Mouse (Mus musculus) heart, embryonic 12.5 days (tissue): ENCODE results near the gene Pifo. TPM values are rescaled to one million over a fixed set of nuclear protein-coding genes. Genes with fewer than 3 reads are reported as not detected.
"Not testable (repeated sequence)": the region's sequence is repeated elsewhere in the genome, so short reads cannot be mapped to it uniquely, and the experiment has no call there.

ENCODE experiments used
- ATAC-seq: fragments of 200-750 bp; cut with Nextera tagmentation; 2 replicates; pipeline ENCODE4 v1.8.0; 2017; ENCODE audit warnings: moderate TSS enrichment, moderate library complexity; ENCODE audit not compliant: insufficient number of reproducible peaks, low FRiP score
- H3K27ac ChIP-seq: fragments of 300-500 bp; sonication (generic); 2 replicates; pipeline ENCODE4 v1.5.1; 2016; ENCODE audit warnings: mild to moderate bottlenecking, moderate library complexity; ENCODE audit not compliant: poor library complexity, severe bottlenecking
- H3K27me3 ChIP-seq: fragments of 300-500 bp; sonication (generic); replicated peaks from 2 replicates; pipeline ENCODE4 v1.6.1; 2016; ENCODE audit warnings: mild to moderate bottlenecking, moderate library complexity
- H3K36me3 ChIP-seq: fragments of 300-500 bp; sonication (generic); 2 replicates; pipeline ENCODE4 v1.6.1; 2016; ENCODE audit warnings: mild to moderate bottlenecking, moderate library complexity
- H3K4me1 ChIP-seq: fragments of 300-500 bp; sonication (generic); replicated peaks from 2 replicates; pipeline ENCODE4 v1.6.1; 2016; ENCODE audit warnings: mild to moderate bottlenecking
- H3K4me2 ChIP-seq: fragments of 300-500 bp; sonication (generic); 2 replicates; pipeline ENCODE4 v1.6.1; 2016; ENCODE audit warnings: mild to moderate bottlenecking, moderate library complexity
- H3K4me3 ChIP-seq: fragments of 300-500 bp; sonication (generic); 2 replicates; pipeline ENCODE4 v1.5.1; 2016; ENCODE audit warnings: mild to moderate bottlenecking
- H3K9ac ChIP-seq: fragments of 300-500 bp; sonication (generic); 2 replicates; pipeline ENCODE4 v1.6.1; 2016; ENCODE audit warnings: mild to moderate bottlenecking, moderate library complexity
- H3K9me3 ChIP-seq: fragments of 300-500 bp; sonication (generic); replicated peaks from 2 replicates; pipeline ENCODE4 v1.6.1; 2016; ENCODE audit warnings: mild to moderate bottlenecking, moderate library complexity
- WGBS: fragments of 180-500 bp; shearing (Covaris S2); methylation state at CpG from one replicate; pipeline ENCODE4 v1.1.7; 2016; 5-methylcytosine and 5-hydroxymethylcytosine counted together
- polyA plus RNA-seq: library from polyadenylated mRNA; unstranded; fragments of >200 nt; fragmentation: Nextera tagmentation; extraction: Ambion mirVana; gene quantifications from 2 replicates; pipeline ENCODE4 v1.2.1, GENCODE M21; 2016

Gene Pifo
- polyA plus RNA-seq, 1 experiment from 2014 or later, result not detected

- no peaks in the 10 kb centered on the region for H3K4me1 ChIP-seq
- no peak overlapping the region for H3K27ac ChIP-seq
- no peaks in the 10 kb centered on the region for H3K9me3 ChIP-seq
- no peak overlapping the region for H3K9ac ChIP-seq
- 21% methylated on average over 4 of the region's 4 CpGs for WGBS
- no peak overlapping the region for H3K4me3 ChIP-seq
- H3K4me2 ChIP-seq, result no peak overlapping the region
- no peaks in the 10 kb centered on the region for H3K27me3 ChIP-seq
- no peak for ATAC-seq
- H3K36me3 ChIP-seq, result no peaks in the 10 kb centered on the region
Observed at GRCm38 (mm10) chr3:105991653-105992283, 22.7 kb downstream of the Pifo start.

GRCm38 (mm10) chr3:105989611-105990010, 24.8 kb downstream of the Pifo start:
- H3K9me3 ChIP-seq, H3K4me3 ChIP-seq, H3K27me3 ChIP-seq, H3K27ac ChIP-seq, H3K4me1 ChIP-seq, H3K9ac ChIP-seq, H3K36me3 ChIP-seq, H3K4me2 ChIP-seq, ATAC-seq: not testable (repeated sequence)
- 61% methylated on average over 5 of the region's 5 CpGs for WGBS

- no peak overlapping the region for H3K27ac ChIP-seq
- H3K4me3 ChIP-seq, result no peak overlapping the region
- no peaks in the 10 kb centered on the region for H3K27me3 ChIP-seq
- no peak for ATAC-seq
- no peak overlapping the region for H3K9ac ChIP-seq
- 79% methylated on average over 2 of the region's 2 CpGs for WGBS
- H3K4me2 ChIP-seq, result no peak overlapping the region
- no peaks in the 10 kb centered on the region for H3K9me3 ChIP-seq
- H3K4me1 ChIP-seq, result no peaks in the 10 kb centered on the region
- peaks cover 9% of the 10 kb centered on the region for H3K36me3 ChIP-seq
Observed at GRCm38 (mm10) chr3:105974174-105974573, 40.3 kb downstream of the Pifo start.

GRCm38 (mm10) chr3:105973411-105973810, 41.0 kb downstream of the Pifo start, which contains the start of gene Ovgp1:
Gene Ovgp1, plus strand, starts transcription at chr3:105973711.
- Histone ChIP-seq H3K9ac (no peak within 1 kb of the TSS), H3K27me3 (no peaks in the 10 kb centered on the region), H3K4me2 (no peak within 1 kb of the TSS), H3K4me3 (no peak within 1 kb of the TSS), H3K36me3 (peaks cover 16% of the 10 kb centered on the region), H3K9me3 (no peaks in the 10 kb centered on the region), H3K27ac (no peak within 1 kb of the TSS), H3K4me1 (no peaks in the 10 kb centered on the region)
- ATAC-seq, result no peak
- WGBS, result 74% methylated on average over 3 of the region's 3 CpGs

GRCm38 (mm10) chr3:105971831-105972446, 42.5 kb downstream of the Pifo start:
- Histone ChIP-seq H3K4me2 (no peak overlapping the region), H3K9ac (no peak overlapping the region), H3K27ac (no peak overlapping the region), H3K4me1 (no peaks in the 10 kb centered on the region), H3K9me3 (no peaks in the 10 kb centered on the region), H3K36me3 (peaks cover 29% of the 10 kb centered on the region), H3K4me3 (no peak overlapping the region), H3K27me3 (no peaks in the 10 kb centered on the region)
- ATAC-seq, result no peak
- WGBS, result 80% methylated on average over 5 of the region's 5 CpGs

- H3K9me3 ChIP-seq, result no peaks in the 10 kb centered on the region
- no peak for ATAC-seq
- 94% methylated on average over 2 of the region's 2 CpGs for WGBS
- peak overlapping the region; percentile 85 for H3K4me2 ChIP-seq
- H3K4me3 ChIP-seq, result no peak overlapping the region
- no peak overlapping the region for H3K27ac ChIP-seq
- H3K4me1 ChIP-seq, result peaks cover 21% of the 10 kb centered on the region
- no peaks in the 10 kb centered on the region for H3K27me3 ChIP-seq
- H3K9ac ChIP-seq, result no peak overlapping the region
- H3K36me3 ChIP-seq, result peaks cover 52% of the 10 kb centered on the region
Observed at GRCm38 (mm10) chr3:105960700-105961099, 53.7 kb downstream of the Pifo start.

- Histone ChIP-seq H3K4me1 (peaks cover 21% of the 10 kb centered on the region), H3K27me3 (no peaks in the 10 kb centered on the region), H3K36me3 (peaks cover 47% of the 10 kb centered on the region), H3K9ac (peak within 1 kb of the TSS; percentile 98), H3K9me3 (no peaks in the 10 kb centered on the region), H3K4me2 (peak within 1 kb of the TSS; percentile 89), H3K4me3 (peak within 1 kb of the TSS; percentile 78), H3K27ac (peak within 1 kb of the TSS; percentile 94)
- no peak for ATAC-seq
- 7% methylated on average over 6 of the region's 6 CpGs for WGBS
Observed at GRCm38 (mm10) chr3:105959999-105960398, 54.4 kb downstream of the Pifo start, which contains the start of gene Atp5f1. Gene Atp5f1, minus strand, starts transcription at chr3:105960099.

GRCm38 (mm10) chr3:105959585-105959984, 54.9 kb downstream of the Pifo start:
- peak; percentile 65; the same call in 1 of the 2 replicates for ATAC-seq
- Histone ChIP-seq H3K27me3 (no peaks in the 10 kb centered on the region), H3K4me3 (peak overlapping the region; percentile 78), H3K9me3 (no peaks in the 10 kb centered on the region), H3K36me3 (peaks cover 47% of the 10 kb centered on the region), H3K4me1 (peaks cover 21% of the 10 kb centered on the region), H3K4me2 (peak overlapping the region; percentile 85), H3K9ac (peak overlapping the region; percentile 83), H3K27ac (peak overlapping the region; percentile 1; the same call in 1 of the 2 replicates)
- WGBS, result 0% methylated on average over 26 of the region's 26 CpGs

GRCm38 (mm10) chr3:105958974-105959580, 55.4 kb downstream of the Pifo start, which contains the start of gene Wdr77:
Gene Wdr77, plus strand, starts transcription at chr3:105959369.
- Histone ChIP-seq H3K9me3 (no peaks in the 10 kb centered on the region), H3K27ac (peak within 1 kb of the TSS; percentile 94), H3K27me3 (no peaks in the 10 kb centered on the region), H3K36me3 (peaks cover 44% of the 10 kb centered on the region), H3K4me1 (peaks cover 21% of the 10 kb centered on the region), H3K9ac (peak within 1 kb of the TSS; percentile 98), H3K4me2 (peak within 1 kb of the TSS; percentile 89), H3K4me3 (peak within 1 kb of the TSS; percentile 78)
- under 1% methylated on average over 52 of the region's 52 CpGs for WGBS
- peak; percentile 97 for ATAC-seq

GRCm38 (mm10) chr3:105958204-105958603, 56.2 kb downstream of the Pifo start:
- Histone ChIP-seq H3K36me3 (peaks cover 40% of the 10 kb centered on the region), H3K4me3 (peak overlapping the region; percentile 78), H3K4me2 (peak overlapping the region; percentile 89), H3K4me1 (peaks cover 21% of the 10 kb centered on the region), H3K9ac (peak overlapping the region; percentile 98), H3K27ac (peak overlapping the region; percentile 94), H3K9me3 (no peaks in the 10 kb centered on the region), H3K27me3 (no peaks in the 10 kb centered on the region)
- no peak for ATAC-seq
- 39% methylated on average over 5 of the region's 5 CpGs for WGBS

- Histone ChIP-seq H3K36me3 (peaks cover 40% of the 10 kb centered on the region), H3K4me1 (peaks cover 21% of the 10 kb centered on the region), H3K27ac (no peak overlapping the region), H3K9ac (no peak overlapping the region), H3K9me3 (no peaks in the 10 kb centered on the region), H3K4me3 (peak overlapping the region; percentile 10; the same call in 1 of the 2 replicates), H3K4me2 (peak overlapping the region; percentile 89), H3K27me3 (no peaks in the 10 kb centered on the region)
- 92% methylated on average over 1 of the region's 1 CpGs for WGBS
- no peak for ATAC-seq
Observed at GRCm38 (mm10) chr3:105957235-105957634, 57.2 kb downstream of the Pifo start.
